Mouse (Mus musculus): Measurements from ENCODE around the gene Nav2.

Gene Nav2

GRCm38 (mm10) chr7:49104376-49104775 lies 195.9 kb downstream of the Nav2 start:
- WGBS, result 76% methylated on average over 8 of the region's 8 CpGs

GRCm38 (mm10) chr7:49104793-49105192 lies 196.3 kb downstream of the Nav2 start:
- WGBS, result 65% methylated on average over 1 of the region's 1 CpGs

- 82% methylated on average over 2 of the region's 2 CpGs for WGBS
Observed at GRCm38 (mm10) chr7:49105501-49105900, 197.0 kb downstream of the Nav2 start.

- WGBS, result 59% methylated on average over 5 of the region's 5 CpGs
Observed at GRCm38 (mm10) chr7:49108076-49108475, 199.6 kb downstream of the Nav2 start.

- WGBS, result 44% methylated on average over 8 of the region's 8 CpGs
Observed at GRCm38 (mm10) chr7:49119016-49119415, 210.5 kb downstream of the Nav2 start.

- WGBS, result 13% methylated on average over 20 of the region's 20 CpGs
Observed at GRCm38 (mm10) chr7:49119794-49120487, 211.4 kb downstream of the Nav2 start.

GRCm38 (mm10) chr7:49120488-49120864 lies 212.0 kb downstream of the Nav2 start:
- 13% methylated on average over 6 of the region's 6 CpGs for WGBS

GRCm38 (mm10) chr7:49120935-49121691 lies 212.6 kb downstream of the Nav2 start:
- WGBS, result 15% methylated on average over 20 of the region's 20 CpGs

- WGBS, result 84% methylated on average over 7 of the region's 7 CpGs
Observed at GRCm38 (mm10) chr7:49122498-49122897, 214.0 kb downstream of the Nav2 start.

- WGBS, result 32% methylated on average over 3 of the region's 3 CpGs
Observed at GRCm38 (mm10) chr7:49125545-49125944, 217.0 kb downstream of the Nav2 start.

- WGBS, result 75% methylated on average over 8 of the region's 8 CpGs
Observed at GRCm38 (mm10) chr7:49128224-49128623, 219.7 kb downstream of the Nav2 start.

- 18% methylated on average over 10 of the region's 10 CpGs for WGBS
Observed at GRCm38 (mm10) chr7:49132851-49133351, 224.4 kb downstream of the Nav2 start.

GRCm38 (mm10) chr7:49134396-49134795 lies 225.9 kb downstream of the Nav2 start:
- 87% methylated on average over 5 of the region's 5 CpGs for WGBS

- WGBS, result 87% methylated on average over 2 of the region's 2 CpGs
Observed at GRCm38 (mm10) chr7:49139762-49140161, 231.2 kb downstream of the Nav2 start.

- WGBS, result 72% methylated on average over 7 of the region's 7 CpGs
Observed at GRCm38 (mm10) chr7:49143966-49144365, 235.4 kb downstream of the Nav2 start.

GRCm38 (mm10) chr7:49145749-49146670 lies 237.5 kb downstream of the Nav2 start:
- 22% methylated on average over 22 of the region's 22 CpGs for WGBS

GRCm38 (mm10) chr7:49152297-49152696 lies 243.8 kb downstream of the Nav2 start:
- 33% methylated on average over 5 of the region's 5 CpGs for WGBS

GRCm38 (mm10) chr7:49152713-49153112 lies 244.2 kb downstream of the Nav2 start:
- WGBS, result 46% methylated on average over 9 of the region's 9 CpGs

GRCm38 (mm10) chr7:49158641-49159381 lies 250.3 kb downstream of the Nav2 start:
- WGBS, result 51% methylated on average over 12 of the region's 12 CpGs

GRCm38 (mm10) chr7:49159646-49160555 lies 251.4 kb downstream of the Nav2 start:
- 76% methylated on average over 18 of the region's 18 CpGs for WGBS
